Mouse (Mus musculus) gastrocnemius, adult 8-10 months (tissue): ENCODE measurements around the gene Celf2. TPM values are rescaled to one million over a fixed set of nuclear protein-coding genes. Genes with fewer than 3 reads are reported as not detected.

Experiments used
- DNase-seq, 2 experiments: peaks; one replicate each; pipeline ENCODE4 v3.0.0; 2022; ENCODE audit warnings: low spot score in 2 of 2
- total RNA-seq, 4 experiments: library from RNA; stranded (reverse); gene quantifications; 2 replicates each; pipeline ENCODE4 v1.2.4; 2022

The Celf2 gene
- total RNA-seq, 4 experiments from 2014 or later: 81.5 to 106 (median 88.0) TPM

GRCm38 (mm10) chr2:7392500-7392899, 116.9 kb downstream of the Celf2 start:
- no peak for DNase-seq

DNA sequence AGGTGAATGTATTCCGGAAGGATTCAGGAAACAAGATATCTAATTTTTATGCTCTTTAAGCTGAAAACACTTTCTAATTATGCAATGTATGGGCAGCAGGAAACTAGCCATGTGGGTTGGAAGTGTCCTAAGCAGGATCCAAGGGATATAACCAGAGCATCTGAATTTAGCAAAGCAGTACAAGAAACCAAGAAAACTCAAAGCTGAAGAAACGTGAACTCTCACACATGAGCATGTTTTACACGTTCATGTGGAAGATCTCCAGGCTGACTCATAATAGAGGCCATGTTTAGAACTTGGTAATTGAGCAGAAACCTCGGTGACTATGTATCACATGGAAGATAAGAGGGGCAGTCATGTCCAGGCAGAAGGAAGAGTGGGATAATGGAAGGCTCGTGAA, 120.1 kb downstream of the Celf2 start:
- no peak for DNase-seq

DNA sequence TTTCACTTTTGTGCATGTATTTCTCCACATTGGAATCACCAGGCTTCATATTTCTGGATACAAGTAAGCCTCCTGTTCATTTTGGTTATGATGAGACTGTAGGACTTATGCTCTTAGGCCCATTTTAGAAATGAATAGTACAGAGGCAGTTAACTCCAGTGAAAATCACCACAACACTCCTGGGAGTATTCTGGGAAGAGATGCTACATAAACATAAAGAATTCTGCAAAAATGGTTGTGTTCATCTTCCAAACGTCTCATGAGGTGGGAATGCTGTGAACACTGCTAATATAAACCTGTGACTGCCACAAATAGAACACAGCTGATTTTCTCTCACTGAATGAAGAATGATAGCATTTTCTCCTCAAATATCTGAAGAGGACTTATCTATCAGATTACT, 130.6 kb downstream of the Celf2 start:
- no peak for DNase-seq

GRCm38 (mm10) chr2:7377878-7378277, 131.5 kb downstream of the Celf2 start:
- no peak for DNase-seq

DNA sequence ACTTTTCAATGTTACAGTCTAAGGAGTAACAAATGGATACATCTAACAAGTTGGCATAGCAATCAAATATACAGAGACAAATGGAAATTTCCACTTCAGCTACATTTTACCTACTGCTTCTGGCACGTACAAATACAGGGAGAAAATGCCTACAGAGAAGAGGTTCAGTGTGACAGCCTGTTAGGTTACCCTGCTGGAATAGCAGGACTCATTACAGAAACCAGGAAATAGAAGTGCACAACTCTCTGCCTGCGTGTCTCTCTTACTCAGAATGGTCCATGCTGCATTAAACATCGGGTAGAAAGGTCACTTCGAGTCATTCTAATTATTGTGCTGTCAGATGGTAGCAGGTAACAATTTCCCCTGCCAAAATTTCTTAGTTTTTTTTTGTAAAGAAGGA, 141.6 kb downstream of the Celf2 start:
- no peak for DNase-seq

- DNase-seq: no peak
Observed at GRCm38 (mm10) chr2:7359557-7359956, 149.8 kb downstream of the Celf2 start.

DNA sequence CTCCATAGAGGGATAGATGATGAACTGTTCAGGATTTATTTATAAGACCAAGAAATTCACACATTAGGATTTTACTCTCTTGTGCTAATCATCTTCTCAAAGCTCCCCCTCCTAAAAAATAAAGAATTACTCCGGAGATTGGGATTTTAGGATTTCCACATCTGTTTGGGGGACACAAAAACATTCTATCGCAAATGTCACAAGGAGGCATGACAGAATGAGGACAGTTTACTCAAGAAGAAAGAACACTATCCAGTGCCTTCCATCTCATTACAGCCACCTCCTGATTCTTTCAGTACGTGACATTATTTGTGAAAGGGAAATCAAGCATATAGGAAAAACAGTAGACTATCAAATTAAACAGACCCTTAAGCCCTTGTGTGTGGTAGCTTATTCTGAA, 150.5 kb downstream of the Celf2 start:
- no peak for DNase-seq

DNA sequence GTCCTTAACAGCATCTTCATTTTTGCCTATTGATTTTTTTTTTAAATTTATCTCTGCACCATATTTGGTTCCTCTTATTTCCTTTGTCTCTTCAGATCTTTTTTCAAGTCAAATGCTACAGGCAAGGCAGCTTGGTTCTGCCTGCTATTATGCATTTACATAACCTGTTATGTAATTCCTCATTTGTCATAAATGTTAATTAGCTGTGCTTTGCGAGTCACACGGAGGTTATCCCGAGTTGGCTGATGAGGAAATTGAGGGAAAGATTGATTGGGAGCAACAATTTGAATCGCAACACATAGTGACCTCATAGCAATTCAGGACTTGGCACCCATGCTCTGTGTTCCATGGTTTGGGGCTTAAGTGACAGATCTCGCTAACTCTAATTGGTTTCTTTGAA, 158.1 kb downstream of the Celf2 start:
- no peak for DNase-seq

DNA sequence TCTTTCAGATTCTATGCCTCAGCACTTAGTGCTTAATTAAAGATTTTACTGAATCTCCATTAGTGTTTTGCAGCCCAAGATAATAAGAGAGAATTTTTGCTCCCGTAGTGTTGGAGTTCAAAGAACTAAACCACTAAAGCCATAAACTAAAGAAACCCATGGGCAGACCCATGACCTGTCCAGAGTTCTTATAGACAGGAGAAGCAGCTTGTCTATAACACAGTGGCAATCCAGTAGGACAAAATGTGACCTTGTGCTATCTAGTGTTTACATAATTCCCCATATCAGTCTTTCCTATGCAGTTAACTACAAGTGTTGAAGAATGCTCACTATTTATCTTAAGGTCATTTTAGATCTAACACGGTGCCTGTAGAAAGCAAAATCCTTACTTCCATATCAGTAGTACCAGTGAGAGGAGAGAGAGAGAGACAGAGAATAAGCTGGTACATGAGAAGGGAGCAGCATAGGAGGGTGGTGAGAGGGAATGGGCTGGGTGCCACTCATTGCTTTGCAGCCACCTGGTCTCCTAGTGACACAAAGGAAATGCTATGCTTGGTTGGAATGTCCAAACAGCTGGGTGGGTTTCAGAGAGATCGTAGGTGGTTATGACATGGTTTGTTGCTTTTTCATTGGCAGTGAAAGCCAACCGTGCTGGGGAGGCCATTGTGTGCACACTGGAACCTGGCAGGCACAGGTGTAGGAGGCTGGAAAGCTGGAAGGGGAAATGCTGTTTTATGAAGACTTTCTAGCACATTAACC, 162.5 kb downstream of the Celf2 start:
- no peak for DNase-seq

GRCm38 (mm10) chr2:7344951-7345350, 164.4 kb downstream of the Celf2 start:
- DNase-seq: no peak

GRCm38 (mm10) chr2:7342911-7343478, 166.4 kb downstream of the Celf2 start:
- DNase-seq: no peak

DNA sequence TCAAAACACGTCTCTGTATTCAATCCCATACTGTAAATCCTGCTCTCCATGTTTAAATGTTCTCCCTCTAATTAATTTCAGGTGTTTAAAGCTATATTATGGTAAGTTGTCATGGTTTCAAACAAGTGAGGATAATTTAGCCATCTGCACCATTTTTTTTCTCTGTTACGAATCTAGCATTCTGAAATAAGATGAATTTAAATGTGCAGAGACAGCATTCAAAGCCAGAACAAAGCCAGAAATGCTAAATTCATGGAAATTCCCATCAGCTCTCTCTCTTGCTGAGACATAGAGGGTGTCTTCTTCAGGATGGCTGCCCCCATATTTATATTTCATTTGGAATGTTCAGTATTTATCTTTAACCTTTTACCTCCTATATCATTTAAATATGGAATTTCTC, 174.5 kb downstream of the Celf2 start:
- no peak for DNase-seq

- no peak for DNase-seq
Observed at GRCm38 (mm10) chr2:7328018-7328899, 181.1 kb downstream of the Celf2 start.

GRCm38 (mm10) chr2:7319760-7320159, 189.6 kb downstream of the Celf2 start:
- no peak for DNase-seq

- no peak for DNase-seq
Observed at GRCm38 (mm10) chr2:7311776-7312175, 197.6 kb downstream of the Celf2 start.

DNA sequence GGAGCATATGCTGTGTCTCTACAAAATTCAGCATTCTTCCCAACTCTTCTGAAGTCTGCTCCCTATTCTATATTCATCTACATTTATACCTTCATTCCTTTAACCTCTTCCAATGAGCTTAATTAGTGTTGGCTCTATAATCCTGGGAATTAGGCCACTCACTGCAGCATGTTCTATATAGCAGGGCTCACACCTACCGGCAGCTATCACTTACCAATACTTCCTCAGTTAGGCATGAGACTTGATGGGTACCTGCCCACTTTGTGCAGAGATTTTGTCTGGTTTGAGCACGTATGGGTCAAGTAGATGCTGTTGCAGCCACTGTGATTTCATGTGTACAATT, 198.6 kb downstream of the Celf2 start:
- DNase-seq: no peak

DNA sequence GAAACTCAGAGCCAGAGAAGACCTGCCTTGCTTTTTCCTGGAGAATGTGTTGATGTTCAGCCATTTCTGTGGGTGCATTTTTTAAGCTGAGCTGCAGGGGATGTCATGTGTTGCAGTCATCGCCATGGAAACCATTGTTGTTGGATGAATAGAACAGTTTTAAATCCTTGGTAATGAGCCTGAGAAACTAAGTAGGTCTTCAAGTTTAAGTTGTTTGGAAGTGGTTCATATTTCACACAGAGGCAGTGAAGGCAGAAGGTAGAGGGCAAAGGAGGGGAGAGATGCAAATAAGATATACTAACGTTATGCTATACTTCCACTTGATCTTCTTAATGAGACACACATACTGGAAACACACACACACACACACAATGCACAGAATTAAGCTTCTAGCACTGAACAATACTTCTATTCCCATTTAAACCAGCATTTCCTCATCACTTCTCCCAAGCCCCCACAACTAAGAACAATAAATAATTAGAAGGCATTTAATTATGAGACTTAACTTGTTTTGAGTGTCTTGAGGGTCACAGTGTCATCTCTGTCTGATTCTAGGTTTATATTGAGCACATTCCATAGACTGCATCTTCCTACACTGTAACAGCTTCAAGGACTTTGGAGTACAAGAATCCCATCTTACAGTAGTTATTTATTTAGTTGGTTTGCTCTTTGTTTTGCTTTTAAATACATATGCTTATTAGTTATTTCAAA, 199.1 kb downstream of the Celf2 start:
- DNase-seq: no peak

GRCm38 (mm10) chr2:7309324-7309723, 200.0 kb downstream of the Celf2 start:
- no peak for DNase-seq

DNA sequence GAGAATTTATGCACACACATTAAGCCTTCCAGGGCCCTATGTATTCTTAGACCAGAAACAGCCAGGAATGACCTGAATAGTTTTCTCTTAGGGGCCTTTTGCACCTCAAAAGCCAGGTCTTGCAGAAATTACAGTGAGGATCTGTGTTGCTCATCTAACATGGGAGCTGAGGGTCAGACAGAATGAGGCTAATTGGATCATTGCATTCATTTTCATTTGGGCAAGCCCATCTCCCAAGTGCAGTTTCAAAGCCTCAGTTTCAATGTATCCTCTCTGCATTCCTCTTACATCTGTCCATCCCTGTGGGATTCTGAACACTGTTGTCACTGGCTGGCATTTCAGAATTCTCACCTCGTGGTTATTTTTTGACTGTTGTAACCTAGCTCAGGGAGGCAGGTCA, 200.6 kb downstream of the Celf2 start:
- no peak for DNase-seq

DNA sequence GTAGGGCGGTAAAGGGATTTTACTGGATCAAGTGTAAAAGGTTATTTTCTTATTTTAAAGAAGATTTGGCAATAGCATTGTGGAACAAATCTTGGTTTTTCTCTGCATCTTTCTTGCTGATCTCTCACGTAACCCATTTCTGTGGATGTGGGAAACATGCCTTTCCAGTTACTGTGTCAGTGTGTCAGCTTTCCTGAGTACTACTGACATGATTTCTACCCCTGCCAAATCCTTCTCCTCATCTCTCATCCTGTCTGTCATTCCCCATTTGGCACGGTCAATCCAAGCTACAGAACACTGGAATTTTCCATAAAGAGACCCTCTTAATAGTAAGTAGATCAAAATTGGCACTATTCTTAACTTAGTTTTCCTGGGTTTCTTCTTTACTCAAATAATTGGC, 221.9 kb downstream of the Celf2 start:
- DNase-seq: no peak

- DNase-seq: no peak
Observed at GRCm38 (mm10) chr2:7273214-7273613, 236.1 kb downstream of the Celf2 start.

GRCm38 (mm10) chr2:7270051-7270450, 239.3 kb downstream of the Celf2 start:
- peak in 1 of 2 experiments; percentile 4 for DNase-seq
